Mouse (Mus musculus) E14TG2a.4 (cell line): ENCODE measurements at regions not wholly inside any gene's neighbourhood (a gene's known extent, or its start where the extent isn't known, plus 50 kb on each side); places are given as distances from the start of the nearest gene placed in this dataset.

Experiments
- CTCF ChIP-seq: conservative IDR thresholded peaks from 2 replicates; pipeline ENCODE4 v1.5.1; 2014; ENCODE audit warnings: low read length
- NANOG ChIP-seq: IDR thresholded peaks from 2 replicates; pipeline ENCODE4 v1.6.1; 2014; ENCODE audit warnings: borderline replicate concordance, low read length, mixed read lengths
- POU5F1 ChIP-seq: IDR thresholded peaks from 2 replicates; pipeline ENCODE4 v1.6.1; 2014; ENCODE audit warnings: low read length, borderline replicate concordance

DNA sequence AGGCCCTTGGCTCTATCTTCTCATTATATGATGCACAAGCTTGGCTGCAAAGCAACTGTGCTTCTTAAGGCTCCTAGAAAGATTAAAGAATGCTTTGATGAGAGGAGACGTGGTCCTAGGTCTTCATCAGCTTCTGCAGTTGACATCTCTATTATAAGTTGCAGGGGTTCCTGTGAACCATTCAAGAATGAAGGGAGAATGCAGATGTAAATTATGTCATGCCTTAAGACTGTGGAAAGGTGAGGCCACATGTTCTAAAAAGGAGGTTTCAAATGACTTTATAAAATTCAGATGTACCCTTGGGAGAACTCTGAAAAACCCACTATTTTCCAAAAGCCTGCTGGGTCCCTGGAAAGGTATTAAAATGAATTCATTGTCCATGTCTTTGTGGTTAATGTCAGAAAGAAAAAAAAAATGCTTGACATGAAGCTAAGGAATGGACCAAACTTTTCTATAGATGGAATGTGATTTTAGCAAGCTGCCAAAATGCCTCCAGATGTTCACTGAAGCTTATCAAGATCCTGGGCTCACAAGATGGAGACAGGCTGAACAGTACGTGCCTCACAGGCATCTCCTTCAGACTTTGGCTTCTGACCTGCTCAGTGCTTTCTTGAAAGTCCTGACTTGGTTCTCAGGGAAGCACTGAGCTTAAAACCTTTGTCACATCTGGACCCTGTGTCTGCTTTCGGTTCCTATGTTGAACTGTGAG, 483.8 kb upstream of the Kazn start:
- TF ChIP-seq CTCF (no peak), NANOG (no peak), POU5F1 (no peak)
